Mouse (Mus musculus): ENCODE results near the gene Nemf.
"Not testable (repeated sequence)": the region's sequence is repeated elsewhere in the genome, so short reads cannot be mapped to it uniquely, and the experiment has no call there.

The Nemf gene

GRCm38 (mm10) chr12:69356546-69357299, at the start of gene Nemf:
Gene Nemf (minus strand): TSS chr12:69357165.
- peak; percentile 83 for DNase-seq (ENCODE audit: low spot score)

DNA sequence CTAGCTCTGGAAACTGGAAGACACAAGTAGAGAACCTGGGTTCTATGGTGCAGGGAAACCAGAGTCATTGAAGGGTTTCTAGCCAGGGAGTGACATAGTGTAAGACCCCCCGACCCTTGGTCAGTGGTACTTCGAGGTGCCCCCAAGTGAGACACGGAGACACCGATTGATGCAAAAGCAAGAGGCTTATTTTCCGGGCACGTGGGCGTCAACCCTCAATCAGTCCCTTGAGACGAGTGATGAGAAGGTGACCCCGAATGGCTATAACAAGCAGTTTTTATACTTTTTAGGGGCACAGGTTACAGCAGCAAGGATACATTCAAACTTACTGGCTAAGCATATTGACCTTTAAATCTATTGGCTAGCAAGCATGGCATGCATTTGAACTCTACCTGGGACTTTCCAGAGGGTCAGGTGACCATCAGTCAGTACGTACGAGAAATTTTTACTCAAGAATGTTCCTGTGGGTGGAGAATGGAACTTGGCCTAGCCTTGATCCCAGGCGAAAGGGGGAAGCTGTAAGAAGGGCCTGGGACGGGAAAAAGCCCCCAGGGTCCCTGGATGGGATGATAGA, 45.7 kb upstream of the Nemf start:
- DNase-seq (ENCODE audit: low spot score), result no peak

DNA sequence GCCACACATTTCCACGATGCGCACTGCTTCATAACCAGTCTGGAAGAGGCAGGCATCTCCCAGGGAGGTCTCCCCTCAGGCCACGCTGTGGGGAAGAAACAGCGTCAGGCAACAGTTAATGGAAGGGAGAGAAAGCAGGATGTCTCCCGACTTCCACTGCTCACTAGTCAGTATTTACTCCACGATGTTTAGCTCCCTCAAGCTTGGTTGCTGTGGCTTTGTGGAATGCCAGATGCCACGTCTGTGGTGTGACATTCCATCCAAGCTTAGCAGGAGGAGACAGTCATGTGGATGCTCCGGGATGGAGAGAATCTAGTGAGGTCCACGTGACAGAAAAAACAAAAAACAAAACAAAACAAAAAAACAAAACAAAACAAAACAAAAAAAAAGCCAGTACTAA, 45.1 kb upstream of the Nemf start:
- DNase-seq (ENCODE audit: low spot score), result no peak

DNA sequence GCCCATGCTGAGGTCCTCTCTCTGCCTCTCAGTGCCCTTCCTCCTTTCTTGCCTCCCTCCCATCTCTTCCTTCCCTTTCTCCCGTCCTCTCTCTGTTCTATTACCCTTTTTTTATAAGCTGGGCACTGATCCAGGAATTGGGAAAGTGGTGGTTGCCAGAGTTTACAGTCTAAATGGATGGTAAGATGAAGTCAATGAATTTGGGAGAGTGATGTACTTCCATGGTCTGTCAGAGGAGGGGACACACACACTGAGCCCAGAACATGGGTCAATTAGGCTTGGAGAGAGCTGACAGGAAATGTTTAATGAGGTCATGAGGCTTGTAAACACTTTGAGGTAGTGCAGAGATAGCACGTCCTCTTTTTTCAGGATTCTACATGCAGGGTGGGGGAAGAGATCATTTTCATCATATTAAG, 43.9 kb upstream of the Nemf start:
- no peak for DNase-seq (ENCODE audit: low spot score)

- DNase-seq (ENCODE audit: low spot score), result no peak
Observed at GRCm38 (mm10) chr12:69400367-69400766, 43.4 kb upstream of the Nemf start.

- no peak for DNase-seq (ENCODE audit: low spot score)
Observed at GRCm38 (mm10) chr12:69394456-69394855, 37.5 kb upstream of the Nemf start.

DNA sequence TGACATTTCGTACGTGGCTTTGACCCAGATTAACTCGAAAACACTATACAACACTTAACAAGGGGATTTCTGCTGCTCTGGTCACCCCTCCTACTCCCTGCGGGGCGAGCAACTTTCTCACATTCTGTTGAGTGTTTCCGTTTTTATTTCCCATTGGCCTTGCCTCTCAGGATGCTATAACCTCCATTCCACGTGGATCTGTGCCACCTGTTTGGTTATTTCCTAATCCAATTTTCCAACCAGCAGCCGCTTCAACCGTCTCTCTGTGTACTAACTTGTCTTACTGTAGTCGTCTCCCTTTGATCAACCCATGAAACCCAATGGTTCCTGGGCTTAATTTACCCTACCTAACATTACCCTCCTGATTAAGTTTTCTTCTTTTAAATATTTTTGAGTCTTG, 36.1 kb upstream of the Nemf start:
- no peak for DNase-seq (ENCODE audit: low spot score)

DNA sequence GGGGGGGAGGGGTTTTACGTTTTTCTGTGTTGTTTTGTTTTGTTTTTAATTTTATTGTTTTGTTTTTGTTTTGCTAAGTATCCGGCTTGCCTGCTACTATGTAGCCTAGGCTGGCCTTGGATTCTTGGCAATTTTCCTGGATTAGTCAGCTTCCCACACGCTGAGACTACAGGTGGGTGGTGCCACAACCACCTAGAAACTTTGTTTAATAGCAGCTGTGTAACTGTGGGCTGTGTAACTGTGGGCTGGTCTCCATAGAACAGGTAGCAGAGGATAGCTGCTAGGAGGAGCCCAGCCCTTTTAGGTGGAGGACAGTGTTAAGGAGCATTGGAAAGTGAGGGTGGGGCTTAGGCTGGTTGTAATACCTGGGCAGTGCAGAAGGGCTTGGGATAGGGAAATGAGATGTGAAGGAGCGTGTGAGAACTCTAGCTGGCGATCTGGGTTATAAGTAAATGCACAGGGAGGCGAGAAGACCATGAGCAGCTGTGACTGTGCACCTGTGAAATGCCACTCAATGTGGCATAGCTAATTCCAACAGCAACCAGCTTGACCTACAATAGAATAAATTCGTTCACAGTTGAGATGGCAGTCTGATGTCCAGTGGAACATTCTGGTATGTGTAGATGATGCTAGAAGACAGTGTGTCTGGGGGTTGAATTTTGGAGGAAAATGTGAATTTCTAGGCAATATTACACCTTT, 33.2 kb upstream of the Nemf start:
- no peak for DNase-seq (ENCODE audit: low spot score)

GRCm38 (mm10) chr12:69389273-69389938, 32.4 kb upstream of the Nemf start:
- DNase-seq (ENCODE audit: low spot score), result no peak

DNA sequence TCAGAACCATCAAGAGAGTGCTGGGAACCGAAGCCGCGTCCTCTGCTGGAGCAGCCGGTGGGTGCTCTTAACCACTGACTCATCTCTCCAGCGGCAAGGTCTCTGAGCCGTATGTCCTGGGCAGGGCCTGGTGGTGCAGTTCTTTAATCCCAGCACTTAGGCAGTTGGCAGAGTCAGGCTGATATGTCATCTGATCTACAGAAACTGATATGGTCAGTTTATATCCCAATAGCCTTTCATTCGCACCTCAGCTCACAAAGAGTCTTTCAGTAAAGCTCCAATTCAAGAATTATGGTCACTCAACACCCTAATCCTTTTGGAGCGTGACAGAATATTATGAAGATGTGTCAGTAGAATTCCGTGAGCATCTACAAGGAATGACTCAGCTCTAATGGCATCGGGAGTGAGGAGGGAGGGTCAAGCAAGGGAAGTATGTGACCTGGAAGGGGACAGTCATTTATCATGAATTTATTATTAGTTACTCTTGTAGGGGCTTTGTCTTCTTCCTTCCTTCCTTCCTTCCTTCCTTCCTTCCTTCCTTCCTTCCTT, 31.4 kb upstream of the Nemf start:
- no peak for DNase-seq (ENCODE audit: low spot score)

DNA sequence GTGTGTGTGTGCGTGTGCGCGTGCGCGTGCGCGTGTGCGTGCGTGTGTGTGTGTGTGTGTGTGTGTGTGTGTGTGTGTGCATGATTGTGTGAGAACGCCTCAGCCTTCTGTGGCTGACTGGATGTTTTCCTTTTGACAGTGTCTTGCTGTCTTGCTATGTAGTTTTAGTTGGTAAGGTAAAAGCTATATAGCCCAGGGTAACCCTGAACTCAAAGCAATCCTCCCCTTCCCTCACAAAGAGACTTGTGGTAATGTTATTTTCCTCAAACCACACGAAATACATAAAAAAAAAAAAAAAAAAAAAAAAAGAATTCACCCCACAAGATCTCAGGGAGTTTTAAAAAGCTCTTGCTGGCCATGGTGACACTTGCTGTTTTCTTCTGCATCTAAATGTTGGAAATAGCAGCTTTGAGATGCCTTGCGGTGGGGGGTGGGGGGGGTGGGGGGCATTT, 29.3 kb upstream of the Nemf start:
- not testable (repeated sequence) for DNase-seq (ENCODE audit: low spot score)

DNA sequence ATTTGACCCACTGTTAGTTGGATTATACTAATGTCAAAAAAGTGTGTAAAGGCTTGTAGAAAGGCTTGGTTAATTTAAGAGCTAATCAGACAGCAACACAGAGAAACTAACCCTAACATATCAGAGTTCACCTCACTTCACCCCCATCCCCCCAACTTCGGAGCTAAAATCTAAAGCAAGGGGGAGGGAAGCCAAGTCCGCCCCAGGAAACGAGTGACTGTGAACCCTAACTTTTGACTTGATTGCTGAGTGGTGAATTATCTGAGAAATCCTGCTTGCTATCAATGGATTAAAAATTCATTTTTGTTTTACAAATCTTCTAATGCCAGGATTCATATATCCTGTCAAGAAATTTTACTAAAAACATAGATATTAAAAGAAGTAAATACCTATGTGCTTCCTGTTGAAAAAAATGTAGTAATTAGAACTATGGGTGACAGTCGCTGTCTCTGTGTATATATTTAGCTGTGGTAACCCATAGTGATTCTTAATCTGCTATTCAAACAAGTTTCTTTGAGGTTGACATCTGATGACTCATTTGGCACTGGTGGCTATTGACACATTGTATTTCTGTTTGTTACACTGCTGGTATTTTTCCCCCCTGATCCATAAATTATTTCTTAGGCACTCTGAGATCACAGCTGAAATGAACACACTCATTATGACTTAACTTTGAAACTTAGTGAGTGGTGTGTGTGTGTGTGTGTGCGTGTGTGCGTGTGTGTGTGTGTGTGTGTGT, 28.7 kb upstream of the Nemf start:
- DNase-seq (ENCODE audit: low spot score), result no peak

DNA sequence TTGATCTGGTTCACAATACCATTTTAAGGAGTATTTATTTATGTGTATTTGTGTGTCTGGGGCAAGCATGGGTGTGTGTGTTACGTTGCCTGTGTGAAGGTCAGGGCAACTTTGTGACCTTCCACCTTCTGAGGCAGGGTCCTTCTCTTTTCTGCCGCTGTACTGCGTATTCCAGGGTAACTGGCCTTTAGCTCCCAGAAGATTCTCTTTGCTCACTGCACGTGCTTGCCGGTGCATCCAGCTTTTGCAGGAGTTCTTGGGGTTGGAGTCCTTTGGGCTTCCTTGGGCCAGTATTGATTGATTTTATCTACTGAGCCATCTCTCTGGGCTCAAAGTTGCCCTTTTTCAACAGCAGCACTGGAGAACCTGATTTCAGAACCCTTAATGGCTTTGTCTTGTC, 27.6 kb upstream of the Nemf start:
- no peak for DNase-seq (ENCODE audit: low spot score)

DNA sequence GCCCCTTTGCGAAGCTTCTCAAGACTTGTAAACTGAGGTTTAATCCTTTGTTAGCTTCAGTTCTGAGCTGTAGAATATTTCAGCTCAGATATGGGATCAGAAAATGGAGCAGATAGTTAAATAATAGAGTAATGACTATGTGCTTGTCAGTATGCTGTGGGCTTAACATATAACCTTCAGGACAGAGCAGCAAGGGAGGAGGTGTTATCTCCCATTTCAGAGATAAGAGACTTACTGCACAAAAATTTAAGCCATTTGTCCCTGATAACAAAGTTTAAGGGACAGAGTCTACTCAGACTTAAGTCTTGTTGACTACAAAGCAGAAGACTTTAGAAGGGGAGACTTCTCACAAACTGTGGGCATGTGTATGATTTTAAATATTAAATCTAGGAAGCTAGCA, 25.9 kb upstream of the Nemf start:
- DNase-seq (ENCODE audit: low spot score), result no peak

GRCm38 (mm10) chr12:69378558-69379454, 21.8 kb upstream of the Nemf start:
- no peak for DNase-seq (ENCODE audit: low spot score)

GRCm38 (mm10) chr12:69377636-69378035, 20.7 kb upstream of the Nemf start:
- not testable (repeated sequence) for DNase-seq (ENCODE audit: low spot score)

DNA sequence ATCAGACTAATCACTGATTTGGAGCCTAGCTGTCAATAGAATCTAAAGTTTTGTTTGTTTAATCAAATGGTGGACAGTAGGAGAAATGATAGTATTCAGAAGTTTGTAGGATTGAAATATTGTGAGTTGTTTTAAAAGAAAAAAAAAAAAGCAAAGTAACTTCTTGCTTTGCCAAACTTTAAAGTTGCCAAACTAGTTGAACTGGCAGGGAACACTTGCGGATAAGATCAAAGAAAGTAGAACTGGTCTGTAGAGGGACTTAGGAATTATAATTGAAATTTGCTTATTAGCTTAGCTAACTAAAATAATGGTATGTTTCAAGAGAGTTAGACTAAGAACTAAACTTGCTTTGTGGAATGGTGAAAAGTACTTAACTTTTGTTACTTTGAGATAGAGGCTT, 20.2 kb upstream of the Nemf start:
- DNase-seq (ENCODE audit: low spot score), result peak; percentile 24

DNA sequence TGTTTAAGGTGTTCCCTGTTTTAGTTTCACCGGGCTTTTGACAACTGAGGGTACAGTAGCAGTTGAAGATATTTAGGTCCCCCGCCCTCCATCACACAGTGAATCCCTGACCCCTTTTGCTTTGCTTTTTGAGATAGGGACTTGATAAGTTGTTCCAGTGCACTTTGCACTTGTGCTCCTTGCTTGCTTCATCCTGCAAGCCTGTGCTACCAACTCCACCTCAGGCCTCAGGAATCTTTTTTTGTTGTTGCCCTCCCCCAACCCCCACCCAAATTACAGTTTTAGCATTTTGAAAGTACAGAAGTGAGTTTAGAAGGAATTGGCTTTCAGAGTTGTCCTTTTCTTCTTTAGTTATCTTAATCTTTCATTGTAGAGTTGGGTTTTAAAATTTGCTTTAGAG, 19.2 kb upstream of the Nemf start:
- DNase-seq (ENCODE audit: low spot score), result no peak

DNA sequence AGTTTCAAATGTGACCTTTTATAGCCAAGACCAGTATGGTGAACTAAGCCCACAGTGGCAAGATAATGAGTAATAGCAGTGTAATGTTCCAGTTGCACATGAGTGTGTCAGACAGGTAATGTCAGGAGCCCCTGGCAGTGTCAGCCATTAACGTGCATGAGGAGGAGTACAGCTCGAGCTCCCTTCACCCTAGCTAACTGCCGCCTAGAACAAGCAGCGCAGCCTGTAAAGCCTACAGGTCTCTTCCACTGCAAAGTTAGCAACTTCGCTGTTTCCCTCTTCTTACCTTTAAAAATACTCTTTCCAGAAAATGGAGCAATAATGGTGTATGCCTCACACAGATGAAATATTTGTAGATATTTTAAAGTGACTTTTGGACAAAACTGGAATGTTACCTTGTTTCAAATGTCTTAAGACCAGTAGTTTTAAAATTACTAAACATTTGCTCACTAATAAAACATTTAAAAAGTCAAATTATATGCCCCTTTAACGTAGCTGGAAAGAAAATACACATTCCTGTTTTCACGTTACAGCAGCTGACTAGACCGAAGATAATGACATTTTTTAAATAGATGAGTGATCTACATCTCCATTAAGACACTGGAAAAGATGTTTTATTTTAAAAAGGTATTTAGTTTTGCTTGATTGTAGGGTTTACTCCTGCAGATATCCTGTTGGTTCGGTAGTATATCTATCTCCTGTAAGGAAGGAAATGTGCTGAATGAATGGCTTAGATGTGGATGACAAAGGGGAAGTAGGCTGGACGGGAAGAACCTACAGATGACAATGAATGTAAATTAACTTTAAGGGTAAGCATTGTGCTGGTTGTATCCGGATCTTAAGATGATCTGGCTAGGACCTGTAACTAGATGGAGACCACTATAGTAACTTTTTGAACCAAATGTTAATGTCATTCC, 17.1 kb upstream of the Nemf start:
- peak; percentile 15 for DNase-seq (ENCODE audit: low spot score)
